Mouse (Mus musculus) bone marrow, adult 2 months (tissue): Measurements from ENCODE around the gene Ugt1a6a.

Experiments
- CTCF ChIP-seq: fragments of 200-500 bp; IDR thresholded peaks from 2 replicates; pipeline ENCODE4 v1.5.1; 2011; ENCODE audit warnings: low read length, control low read depth; ENCODE audit not compliant: control insufficient read depth, insufficient read depth
- POLR2A ChIP-seq: fragments of 200-500 bp; IDR thresholded peaks from 2 replicates; pipeline ENCODE4 v1.6.1; 2011; ENCODE audit warnings: low read depth, mild to moderate bottlenecking, control low read depth, low read length, borderline replicate concordance; ENCODE audit not compliant: control insufficient read depth

DNA sequence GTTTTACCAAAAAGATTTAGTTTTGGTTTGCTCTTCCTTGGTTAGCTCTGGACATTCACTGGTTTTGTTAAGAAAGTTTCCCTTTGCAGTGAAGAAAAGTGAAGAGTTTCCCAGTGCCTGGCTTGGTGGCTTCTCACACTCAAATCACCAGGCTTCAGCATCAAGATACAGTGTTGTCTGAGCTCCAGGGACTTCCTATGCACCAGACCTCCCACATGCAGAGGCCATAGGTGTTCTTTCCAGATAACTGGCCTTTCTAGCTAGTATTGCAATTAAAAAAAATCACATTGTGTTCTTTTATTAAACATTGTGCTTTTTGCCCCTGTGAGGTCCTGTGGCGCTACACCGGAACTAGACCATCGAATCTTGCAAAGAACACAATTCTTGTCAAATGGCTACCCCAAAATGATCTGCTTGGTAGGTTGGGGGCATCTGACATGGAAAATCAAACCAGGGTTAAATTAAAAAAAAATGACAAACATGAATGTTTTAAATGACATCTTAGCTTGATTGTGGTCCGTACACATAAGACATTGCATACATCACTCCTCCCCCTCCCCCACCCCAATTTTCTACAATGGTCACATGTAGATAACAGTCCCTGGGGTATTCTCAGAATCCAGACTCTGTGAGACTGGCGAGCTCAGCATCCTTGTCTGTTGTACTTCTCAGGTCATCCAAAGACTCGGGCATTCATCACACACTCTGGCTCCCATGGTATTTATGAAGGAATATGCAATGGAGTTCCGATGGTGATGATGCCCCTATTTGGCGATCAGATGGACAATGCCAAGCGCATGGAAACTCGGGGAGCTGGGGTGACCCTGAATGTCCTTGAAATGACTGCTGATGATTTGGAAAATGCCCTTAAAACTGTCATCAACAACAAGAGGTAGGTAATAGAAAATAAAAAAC lies 81.1 kb downstream of the Ugt1a6a start:
- TF ChIP-seq POLR2A = no peak
- TF ChIP-seq CTCF = no peak
